Mouse (Mus musculus): Measurements from ENCODE around the gene Ap2a1. TPM values are rescaled to one million over a fixed set of nuclear protein-coding genes. Genes with fewer than 3 reads are reported as not detected.

Ap2a1 gene
- polyA plus RNA-seq, 1 experiment, result 55.6 TPM

DNA sequence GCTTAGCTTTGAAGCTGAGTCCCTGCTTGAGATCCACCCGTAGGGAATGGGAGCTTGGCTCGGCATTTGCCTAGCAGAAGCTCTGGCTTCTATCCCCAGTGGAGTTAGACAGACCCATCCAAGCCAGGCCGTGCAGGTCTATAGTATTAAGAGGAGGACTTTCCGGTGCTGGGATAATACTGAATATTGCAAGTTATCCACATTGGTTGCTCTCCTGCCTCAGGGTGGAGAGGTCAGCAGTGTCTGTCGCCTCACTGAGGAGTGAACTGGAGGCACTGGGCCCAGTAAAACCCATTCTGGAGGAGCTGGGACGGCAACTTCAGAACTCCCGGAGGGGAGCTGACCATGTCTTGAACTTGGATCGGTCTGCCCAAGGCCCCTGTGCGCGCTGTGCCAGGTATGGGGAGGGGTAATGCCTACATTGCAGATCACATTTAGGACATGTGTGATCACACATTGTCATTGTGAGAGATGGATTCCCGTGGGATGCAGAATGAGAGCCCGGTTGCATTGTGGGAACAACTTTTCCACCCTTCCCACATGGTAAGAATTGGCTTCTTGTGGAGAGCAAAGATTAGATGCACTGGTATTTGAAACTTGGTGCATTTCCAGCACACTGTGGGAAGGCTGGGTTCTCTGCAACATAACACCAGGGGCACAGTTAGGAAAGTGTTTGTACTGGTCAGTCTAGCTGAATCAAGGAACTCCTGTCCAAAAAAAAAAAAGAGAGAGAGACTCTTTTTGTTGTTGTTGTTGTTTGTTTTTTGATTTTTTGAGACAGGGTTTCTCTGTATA lies 25.0 kb upstream of the Ap2a1 start:
- WGBS, result 86% methylated on average over 12 of the region's 12 CpGs
- DNase-seq (ENCODE audit: low read depth, low spot score), result no peak

DNA sequence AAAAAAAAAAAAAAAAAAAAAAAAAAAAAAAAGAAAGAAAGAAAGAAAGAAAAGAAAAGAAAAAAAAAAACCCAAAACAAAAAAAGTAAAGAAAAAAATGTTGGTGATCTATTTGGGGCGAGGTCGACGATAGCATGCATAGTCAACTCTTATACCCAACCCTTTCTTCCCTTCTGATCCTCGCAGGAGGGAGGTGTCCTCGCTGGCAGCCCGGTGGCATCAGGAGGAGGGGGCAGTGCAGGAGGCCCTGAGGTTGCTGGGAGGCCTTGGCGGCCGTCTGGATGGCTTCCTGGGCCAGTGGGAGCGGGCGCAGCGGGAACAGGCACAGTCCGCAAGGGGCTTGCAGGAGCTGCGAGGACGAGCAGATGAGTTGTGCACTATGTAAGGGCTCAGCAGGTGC lies 24.3 kb upstream of the Ap2a1 start:
- DNase-seq (ENCODE audit: low read depth, low spot score), result no peak
- 77% methylated on average over 14 of the region's 14 CpGs for WGBS

DNA sequence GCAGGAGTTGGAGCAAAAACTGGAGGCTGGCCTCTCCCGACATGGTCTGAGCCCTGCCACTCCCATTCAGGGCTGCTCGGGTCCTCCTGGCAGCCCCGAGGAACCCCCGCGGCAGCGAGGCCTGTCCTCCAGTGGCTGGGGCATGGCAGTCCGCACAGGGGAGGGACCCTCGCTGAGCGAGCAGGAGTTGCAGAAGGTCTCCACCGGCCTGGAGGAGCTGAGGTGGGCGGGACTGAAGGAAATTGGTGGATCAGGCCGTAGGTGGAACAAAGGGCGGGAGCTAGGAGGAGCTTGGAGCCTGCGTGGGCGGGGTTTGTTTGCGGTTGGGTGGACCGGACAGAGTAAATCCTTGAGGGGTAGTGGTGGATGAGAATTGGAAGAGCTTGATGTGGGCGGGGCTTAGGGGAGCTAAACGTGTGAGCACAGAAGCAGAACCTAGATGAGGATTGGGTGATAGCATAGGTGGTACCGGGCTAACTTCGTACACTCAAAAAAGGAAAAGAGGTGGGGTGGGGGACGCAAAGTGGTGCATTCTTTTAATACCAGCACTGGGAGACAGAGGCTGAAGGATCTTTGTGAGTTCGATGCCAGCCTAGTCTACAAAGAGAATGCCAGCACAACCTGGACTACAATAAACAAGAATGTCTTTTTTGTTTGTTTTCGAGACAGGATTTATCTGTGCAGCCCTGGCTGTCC lies 23.5 kb upstream of the Ap2a1 start:
- 6% methylated on average over 24 of the region's 24 CpGs for WGBS
- DNase-seq (ENCODE audit: low read depth, low spot score), result peak; percentile 93

DNA sequence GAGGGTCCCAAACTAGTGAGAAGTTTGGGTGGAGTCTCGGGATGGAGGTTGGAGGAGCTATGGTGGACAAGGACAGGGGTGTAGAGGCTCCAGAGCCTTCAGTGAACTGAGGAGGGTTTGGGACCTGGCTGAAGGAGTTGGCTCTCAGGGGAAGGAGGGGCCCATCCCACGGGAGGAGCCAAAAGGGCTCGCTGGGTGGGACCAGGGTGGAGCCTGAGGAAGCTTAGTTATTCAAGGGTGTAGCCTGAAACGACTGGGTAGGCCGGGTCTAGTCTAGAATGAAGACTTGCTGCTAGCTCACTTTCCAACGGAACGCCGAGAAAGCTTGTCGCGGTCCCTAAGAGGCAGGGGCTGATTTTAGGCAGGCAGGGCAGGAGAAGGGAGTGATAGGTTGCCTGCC lies 22.7 kb upstream of the Ap2a1 start:
- under 1% methylated on average over 10 of the region's 10 CpGs for WGBS
- DNase-seq (ENCODE audit: low read depth, low spot score), result peak; percentile 75

DNA sequence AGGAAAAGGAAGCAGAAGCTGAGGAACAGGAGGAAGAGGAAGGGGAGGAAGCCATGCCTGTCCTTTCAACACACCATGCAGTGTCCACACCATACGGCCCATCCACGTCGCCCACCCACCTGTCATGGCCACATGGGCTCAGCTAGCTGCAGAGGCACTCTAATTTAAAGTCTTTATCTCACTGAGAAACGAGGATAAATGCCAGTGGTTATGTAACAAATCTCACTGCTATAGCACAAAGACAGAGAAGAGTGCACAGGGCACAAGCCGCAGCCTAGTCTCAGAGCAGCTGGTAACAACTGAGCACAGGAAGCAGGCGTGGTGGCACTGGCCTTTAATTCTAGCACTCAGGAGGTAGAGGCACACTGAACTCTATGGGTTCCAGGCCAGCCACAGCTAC lies 20.6 kb upstream of the Ap2a1 start:
- 59% methylated on average over 6 of the region's 6 CpGs for WGBS
- no peak for DNase-seq (ENCODE audit: low read depth, low spot score)

DNA sequence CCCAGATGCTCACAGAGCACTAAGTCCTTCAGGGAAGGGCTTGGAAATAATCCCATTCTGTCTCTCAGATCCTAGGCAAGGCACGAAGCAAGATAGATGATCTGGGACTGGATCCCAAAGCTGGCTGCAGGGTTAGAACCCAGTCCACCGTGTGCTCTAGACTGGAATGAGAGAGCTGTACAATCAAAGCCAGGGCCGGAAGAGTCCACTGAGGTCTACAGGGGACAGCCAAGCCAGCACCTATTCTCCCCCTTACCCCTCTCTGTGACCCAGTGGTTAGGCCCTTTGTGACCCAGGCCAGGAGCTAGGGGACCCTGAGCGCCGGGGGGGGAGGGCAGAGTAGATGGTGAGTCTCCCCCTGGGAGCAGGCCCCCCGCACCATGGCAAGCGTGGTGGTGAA lies 13.6 kb upstream of the Ap2a1 start, which contains the start of gene Tsks:
Tsks (plus strand) TSS at position 301 of the 400 bp plus-strand sequence.
- 76% methylated on average over 7 of the region's 7 CpGs for WGBS
- no peak for DNase-seq (ENCODE audit: low read depth, low spot score)

DNA sequence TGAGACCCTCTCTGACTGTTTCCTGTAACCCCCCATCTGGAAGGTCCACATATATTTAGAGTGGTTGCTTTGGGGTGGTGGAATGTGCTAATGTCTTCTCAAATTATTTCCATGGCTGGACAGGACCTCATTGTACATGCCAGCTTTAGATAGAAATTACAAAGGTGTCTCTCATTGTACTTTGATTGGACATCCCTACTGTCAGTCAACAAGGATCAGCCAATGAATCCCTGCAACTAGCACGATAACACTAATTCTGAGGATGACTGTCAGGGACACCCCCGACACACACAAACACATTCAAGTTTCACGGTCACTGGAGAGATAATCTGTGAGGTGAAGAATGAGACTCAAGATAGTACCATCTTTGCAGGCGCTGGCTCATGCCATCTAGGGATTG lies 9.4 kb upstream of the Ap2a1 start:
- WGBS, result 91% methylated on average over 4 of the region's 4 CpGs
- DNase-seq (ENCODE audit: low read depth, low spot score), result no peak

DNA sequence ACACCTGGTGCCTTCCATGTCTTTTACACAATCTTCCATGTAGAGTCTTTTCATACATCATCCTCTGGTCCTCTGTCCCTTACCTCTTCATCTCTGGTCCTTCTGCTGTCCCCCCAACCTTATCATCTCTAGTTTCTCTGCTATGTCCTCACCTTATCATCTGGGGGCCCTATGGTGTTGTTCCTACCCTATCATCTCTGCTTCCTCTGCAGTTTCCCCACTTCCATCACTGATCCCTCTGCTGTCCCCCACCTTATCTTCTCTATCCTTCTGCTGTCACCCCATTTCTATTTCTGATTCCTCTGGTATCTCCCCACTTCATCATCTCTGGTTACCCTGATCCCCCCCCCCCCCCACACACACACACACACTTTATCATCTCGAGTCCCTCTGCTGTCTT lies 726 bp downstream of the Ap2a1 start:
- whole genome bisulfite sequencing, result 0% methylated on average over 1 of the region's 1 CpGs
- DNase-seq (ENCODE audit: low read depth, low spot score), result no peak

DNA sequence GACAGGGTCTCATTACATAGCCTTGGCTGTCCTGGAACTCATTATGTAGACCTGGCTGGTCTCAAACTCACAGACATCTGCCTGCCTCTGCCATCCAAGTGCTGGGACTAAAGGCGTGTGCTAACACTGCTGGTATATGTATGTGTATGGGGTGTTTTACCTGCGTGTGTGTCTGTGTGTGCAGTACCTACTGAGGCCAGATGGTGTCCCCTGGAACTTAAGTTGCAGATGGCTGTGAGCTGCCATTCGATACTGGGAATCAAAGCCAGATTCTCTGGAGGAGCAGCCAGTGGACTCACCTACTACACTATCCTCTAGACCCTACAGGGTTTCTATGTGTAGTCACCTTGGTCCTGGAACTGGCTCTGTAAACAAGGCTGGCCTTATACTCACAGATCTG lies 3.8 kb downstream of the Ap2a1 start:
- DNase-seq (ENCODE audit: low read depth, low spot score), result no peak
- WGBS, result 65% methylated on average over 3 of the region's 3 CpGs

DNA sequence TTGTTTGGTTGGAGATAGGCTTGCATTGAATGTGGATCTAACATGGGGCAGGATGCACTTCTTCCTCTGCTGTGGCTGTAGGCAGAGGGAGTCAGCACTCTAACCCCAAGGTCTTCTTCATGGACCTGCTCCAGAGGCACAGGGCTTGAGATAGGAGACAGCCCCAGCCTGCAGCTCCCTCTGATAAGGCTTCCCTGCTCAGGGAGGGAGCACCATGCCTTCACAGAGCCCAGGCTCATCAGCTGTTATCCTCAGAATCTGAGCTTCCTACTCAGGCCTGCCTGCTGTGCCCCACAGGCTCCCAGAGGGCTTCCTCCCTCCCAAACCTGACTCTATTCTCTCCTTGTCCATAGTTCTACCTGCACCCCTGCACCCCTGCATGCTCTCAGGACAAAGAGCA lies 6.8 kb downstream of the Ap2a1 start:
- DNase-seq (ENCODE audit: low read depth, low spot score), result no peak

DNA sequence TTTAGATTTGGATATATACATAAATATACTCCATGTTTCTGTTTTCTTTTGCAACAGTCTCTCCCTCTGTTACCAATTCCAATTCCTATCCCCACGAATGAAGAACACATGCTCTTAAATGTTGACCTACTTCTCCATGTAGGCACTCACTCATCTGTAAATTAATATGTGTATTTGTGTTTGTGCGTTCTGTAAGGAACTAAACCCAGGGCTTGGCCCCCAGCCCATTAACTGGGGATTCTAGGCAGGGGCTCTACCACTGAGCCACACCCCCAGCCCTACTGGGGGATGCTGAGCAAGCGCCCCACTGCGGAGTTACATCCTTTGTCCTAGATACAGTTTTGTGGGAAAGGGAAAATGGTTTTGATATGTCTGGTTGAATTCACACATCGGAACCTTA lies 10.2 kb downstream of the Ap2a1 start:
- 89% methylated on average over 5 of the region's 5 CpGs for WGBS

DNA sequence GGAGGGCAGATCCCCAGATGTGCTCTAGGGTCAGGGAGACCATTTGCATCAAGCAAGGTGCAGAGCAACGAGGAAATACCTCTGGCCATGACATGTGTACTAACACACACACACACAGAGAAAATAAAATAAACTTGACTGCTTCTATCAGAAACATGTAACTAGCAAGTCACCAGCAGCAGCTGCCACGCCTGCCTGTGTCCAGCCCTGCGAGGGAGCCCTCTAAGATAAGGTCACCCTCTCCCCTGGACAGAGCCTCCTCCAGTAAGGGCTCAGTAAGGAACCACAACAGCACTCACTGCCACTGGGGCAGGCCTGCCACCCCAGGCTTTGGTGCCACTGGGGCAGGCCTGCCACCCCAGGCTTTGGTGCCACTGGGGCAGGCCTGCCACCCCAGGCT lies 11.1 kb downstream of the Ap2a1 start:
- DNase-seq (ENCODE audit: low read depth, low spot score), result no peak
- WGBS, result 48% methylated on average over 3 of the region's 3 CpGs

More for the DNA sequence above, 10.2 kb downstream of the Ap2a1 start:
- no peak for DNase-seq (ENCODE audit: low read depth, low spot score)

DNA sequence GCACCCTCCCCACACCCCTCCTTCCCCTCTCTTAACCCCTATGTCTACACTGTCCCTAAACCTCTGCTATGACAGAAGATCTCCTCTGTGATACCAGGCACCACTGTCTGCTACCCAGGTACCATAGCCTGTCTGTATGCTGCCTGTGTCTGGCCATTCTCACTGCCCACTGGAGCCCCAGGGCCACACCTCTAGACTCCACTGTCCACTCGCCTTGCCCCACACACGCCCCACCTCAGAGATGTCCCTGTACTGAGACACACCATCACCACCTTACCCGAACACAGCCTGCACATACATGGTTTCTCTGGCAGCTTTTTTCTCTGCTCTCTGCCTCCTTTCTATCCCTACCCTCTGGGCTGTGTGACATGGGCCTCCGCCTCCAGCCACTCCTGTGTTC lies 12.4 kb downstream of the Ap2a1 start:
- 90% methylated on average over 4 of the region's 4 CpGs for WGBS
- no peak for DNase-seq (ENCODE audit: low read depth, low spot score)

DNA sequence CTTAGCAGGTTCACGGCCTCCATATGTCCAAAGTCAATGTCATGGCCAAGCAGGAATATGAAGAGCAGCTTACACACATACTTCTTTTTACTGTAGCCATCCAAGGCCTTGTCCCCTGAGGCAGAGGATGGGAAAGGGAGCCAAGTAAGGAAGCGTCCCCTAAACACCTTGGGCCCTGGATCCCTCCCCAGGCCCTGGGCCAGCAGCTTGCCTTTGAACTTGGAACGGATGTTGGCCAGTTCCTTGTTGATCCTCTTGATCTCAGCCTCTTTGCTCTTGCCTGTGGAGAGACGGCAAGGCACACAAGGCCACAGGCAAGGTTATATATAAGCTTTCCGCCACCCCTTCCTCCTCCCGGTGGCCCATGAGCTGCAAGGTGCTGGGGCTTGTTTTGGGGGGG lies 13.1 kb downstream of the Ap2a1 start:
- DNase-seq (ENCODE audit: low read depth, low spot score), result no peak
- 84% methylated on average over 6 of the region's 6 CpGs for WGBS

DNA sequence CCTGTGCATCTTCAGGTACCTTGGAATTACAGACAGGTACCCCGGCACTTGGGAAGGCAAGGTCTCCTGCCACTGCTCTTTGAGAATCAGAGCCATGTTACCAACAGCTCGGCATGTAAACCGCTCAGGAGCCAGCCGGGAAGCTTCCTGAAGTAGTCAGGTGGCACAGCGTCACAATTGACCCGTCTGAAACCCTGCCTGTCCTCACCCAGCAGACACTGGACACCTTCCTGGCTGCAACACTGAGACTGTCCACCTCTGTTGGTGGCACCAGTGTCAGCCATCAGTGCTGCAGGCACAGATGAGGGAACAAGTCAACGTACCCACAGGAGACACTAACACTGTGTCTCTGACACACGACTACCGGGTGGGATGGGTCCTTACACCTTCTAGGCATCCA lies 14.0 kb downstream of the Ap2a1 start:
- WGBS, result 96% methylated on average over 9 of the region's 9 CpGs
- DNase-seq (ENCODE audit: low read depth, low spot score), result no peak

DNA sequence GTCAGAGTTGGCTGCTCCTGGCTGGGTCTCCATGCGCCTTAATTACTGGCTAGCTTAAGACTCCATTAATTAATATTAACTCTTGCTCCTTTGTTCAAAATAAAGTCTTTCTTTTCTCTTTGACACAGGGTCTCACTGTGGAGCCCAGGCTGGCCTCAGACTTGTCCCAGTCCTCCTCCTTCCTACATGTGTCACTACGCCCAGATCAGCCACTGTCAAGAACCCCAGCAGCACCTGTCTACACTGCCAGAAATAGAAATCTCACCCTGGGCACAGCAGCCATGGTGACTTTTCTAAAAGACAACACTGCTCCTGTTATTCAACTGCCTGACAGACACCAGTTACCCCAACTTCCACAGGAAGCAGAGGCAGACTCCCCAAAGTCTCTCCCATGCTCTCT lies 14.9 kb downstream of the Ap2a1 start:
- 96% methylated on average over 2 of the region's 2 CpGs for WGBS
- no peak for DNase-seq (ENCODE audit: low read depth, low spot score)

DNA sequence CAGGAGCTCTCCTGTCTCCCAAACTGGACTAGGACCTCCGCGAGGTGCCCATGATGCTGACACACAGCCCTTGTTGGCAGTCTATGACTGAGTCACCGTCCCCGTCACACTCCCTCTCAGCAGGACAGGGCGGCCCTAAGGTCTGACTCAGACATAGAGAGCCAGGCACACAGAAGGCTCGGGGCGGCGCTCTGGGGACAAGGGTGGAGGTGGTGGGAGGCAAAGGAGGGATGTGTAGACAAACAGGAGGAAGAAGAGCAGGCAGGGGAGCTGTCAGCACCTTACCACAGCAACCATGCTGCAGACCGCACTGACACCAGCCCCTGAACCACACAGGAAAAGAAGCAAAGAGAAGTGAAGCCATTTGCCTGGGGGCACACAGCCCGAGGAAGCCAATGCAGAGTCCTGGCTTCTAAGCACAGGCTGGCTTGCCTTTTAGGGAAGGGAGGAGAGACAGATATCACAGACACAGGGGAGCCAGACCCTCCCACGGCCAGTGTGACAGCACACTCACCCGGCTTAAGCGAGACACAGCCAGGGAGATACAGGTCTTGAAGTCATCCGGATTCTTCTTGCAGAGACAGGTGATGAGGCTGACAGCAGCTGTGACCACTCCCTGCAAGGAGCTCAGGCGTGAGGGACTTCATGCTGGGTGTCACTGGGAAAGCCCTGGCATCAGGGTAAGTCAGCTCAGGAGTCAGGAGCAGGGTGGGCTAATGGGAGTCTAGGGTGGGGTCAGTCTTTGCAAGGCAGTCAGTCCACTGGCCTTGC lies 20.4 kb downstream of the Ap2a1 start:
- no peak for DNase-seq (ENCODE audit: low read depth, low spot score)
- WGBS, result 87% methylated on average over 15 of the region's 15 CpGs

DNA sequence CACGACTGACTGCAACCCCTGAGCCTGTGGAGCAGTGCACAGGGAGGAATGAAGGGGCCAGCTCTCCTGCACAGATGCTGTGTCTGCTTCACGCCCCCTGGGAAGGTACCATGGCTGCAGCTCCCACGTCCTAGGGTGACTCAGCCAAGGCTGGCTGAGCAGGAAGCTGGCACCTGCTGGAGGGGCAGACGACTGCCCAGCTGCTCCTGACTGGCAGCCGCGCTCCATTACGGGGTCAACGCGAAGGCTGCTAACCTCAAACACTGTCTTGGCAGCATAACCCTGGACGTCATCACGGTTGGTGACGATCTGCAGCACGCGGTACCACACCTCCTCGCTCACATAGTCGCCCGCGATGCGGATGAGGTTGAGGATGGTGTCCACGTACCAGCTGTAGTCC lies 23.9 kb downstream of the Ap2a1 start:
- 86% methylated on average over 20 of the region's 20 CpGs for WGBS
- no peak for DNase-seq (ENCODE audit: low read depth, low spot score)

DNA sequence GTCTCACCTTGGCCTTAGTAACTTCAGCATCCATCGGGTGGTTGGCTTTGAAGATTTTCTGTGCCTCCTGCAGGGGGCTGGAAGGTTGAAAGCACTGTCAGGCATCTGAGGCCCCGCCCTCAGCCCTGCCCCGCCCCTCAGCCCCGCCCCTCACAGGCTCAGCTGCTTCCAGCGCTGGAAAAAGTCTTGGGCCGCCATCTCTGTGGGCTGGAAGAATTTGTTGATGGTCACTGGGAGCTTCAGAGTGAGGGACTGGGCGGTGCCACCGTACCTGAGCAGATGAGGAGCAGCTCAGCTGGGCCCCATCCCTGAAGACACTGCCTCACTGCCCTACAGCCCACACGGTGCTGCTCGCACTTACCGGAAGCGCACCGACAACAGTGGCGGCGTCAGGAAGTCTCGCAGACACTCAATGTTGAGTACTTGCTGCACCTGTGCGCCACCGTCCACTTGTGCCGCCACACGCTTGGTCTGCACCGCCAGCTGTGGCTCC lies 28.0 kb downstream of the Ap2a1 start:
- no peak for DNase-seq (ENCODE audit: low read depth, low spot score)

DNA sequence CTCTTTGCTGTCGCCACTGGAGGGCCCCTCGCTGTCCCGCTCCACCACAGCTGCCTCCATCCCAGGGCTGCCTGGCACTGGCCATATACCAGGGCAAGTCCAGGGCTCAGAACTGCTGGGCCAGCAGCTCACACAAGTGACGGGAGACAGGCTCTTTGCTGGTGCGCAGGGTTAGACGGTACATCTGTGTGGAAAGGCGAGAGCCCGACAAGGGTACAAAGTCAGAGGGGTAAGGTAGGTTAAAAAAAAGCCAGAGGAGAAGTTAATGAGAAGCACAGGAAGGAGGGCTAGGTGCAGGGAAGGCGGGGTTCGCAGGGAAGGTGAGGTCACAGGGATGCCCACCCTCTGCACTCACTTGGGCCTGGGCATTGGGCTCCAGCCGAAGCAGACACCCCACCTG lies 28.7 kb downstream of the Ap2a1 start:
- DNase-seq (ENCODE audit: low read depth, low spot score), result no peak
- WGBS, result 90% methylated on average over 11 of the region's 11 CpGs

More for the DNA sequence above, 28.0 kb downstream of the Ap2a1 start:
- WGBS, result 19% methylated on average over 21 of the region's 21 CpGs

All from large intestine, adult 2 months (tissue).